Mouse (Mus musculus) ES-Bruce4 (cell line): Measurements from ENCODE around the gene Gm28269. TPM values are rescaled to one million over a fixed set of nuclear protein-coding genes. Genes with fewer than 3 reads are reported as not detected.

ENCODE experiments used
- H3K27ac ChIP-seq: 2 replicates; pipeline ENCODE4 v1.5.1; 2012; ENCODE audit warnings: low read length, inconsistent platforms; ENCODE audit not compliant: insufficient read depth
- H3K27me3 ChIP-seq: 2 replicates; pipeline ENCODE4 v1.6.1; 2012; ENCODE audit warnings: mild to moderate bottlenecking, low read length, inconsistent platforms; ENCODE audit not compliant: control insufficient read depth, poor library complexity, insufficient read depth, severe bottlenecking
- H3K36me3 ChIP-seq: 2 replicates; pipeline ENCODE4 v1.6.1; 2012; ENCODE audit warnings: inconsistent platforms, mild to moderate bottlenecking, low read length, moderate library complexity; ENCODE audit not compliant: control insufficient read depth, poor library complexity, insufficient read depth, severe bottlenecking
- H3K4me1 ChIP-seq: one replicate; pipeline ENCODE4 v1.8.1; 2011; ENCODE audit warnings: low read length; ENCODE audit not compliant: control insufficient read depth, insufficient read depth
- H3K4me3 ChIP-seq: 2 replicates; pipeline ENCODE4 v1.5.1; 2011; ENCODE audit warnings: low read depth, mild to moderate bottlenecking, low read length
- H3K9ac ChIP-seq: 2 replicates; pipeline ENCODE4 v1.6.1; 2012; ENCODE audit warnings: low read depth, mild to moderate bottlenecking, inconsistent platforms; ENCODE audit not compliant: poor library complexity, severe bottlenecking
- H3K9me3 ChIP-seq: replicated peaks from 2 replicates; pipeline ENCODE4 v1.6.1; 2012; ENCODE audit warnings: mild to moderate bottlenecking, low read length, inconsistent platforms; ENCODE audit not compliant: control insufficient read depth, poor library complexity, insufficient read depth, severe bottlenecking
- POLR2A ChIP-seq: IDR thresholded peaks from one replicate; pipeline ENCODE4 v1.8.1; 2011; ENCODE audit warnings: low read length; ENCODE audit not compliant: insufficient read depth
- polyA plus RNA-seq: library from polyadenylated mRNA; stranded (reverse); fragments of >200 nt; gene quantifications from 2 replicates; pipeline ENCODE4 v1.2.4, GENCODE M21; 2011; ENCODE audit warnings: low read depth; ENCODE audit not compliant: missing spikeins, insufficient read depth, insufficient read length

The Gm28269 gene
- polyA plus RNA-seq, 1 experiment: not detected

DNA sequence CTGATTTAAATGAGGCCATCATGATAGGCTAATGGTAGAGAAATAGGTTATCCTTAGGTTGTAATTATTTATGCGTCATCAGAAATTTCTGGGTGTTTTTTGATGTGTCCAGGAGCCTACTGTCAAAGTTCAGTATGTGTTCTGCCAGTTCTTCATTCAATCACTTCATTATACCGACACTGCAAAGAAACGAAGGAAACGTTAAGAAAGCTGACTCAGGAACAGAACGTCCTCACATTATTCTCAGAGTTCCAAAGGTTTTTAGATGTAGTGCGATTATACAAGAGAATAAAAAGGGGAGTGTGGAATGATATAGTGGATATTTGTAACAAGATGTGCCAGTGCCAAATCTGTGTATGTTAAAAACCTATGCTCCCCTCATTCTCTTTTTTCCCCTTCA, 49.7 kb downstream of the Gm28269 start:
- Histone ChIP-seq H3K9ac (no peak overlapping the region), H3K27ac (no peak overlapping the region), H3K9me3 (no peaks in the 10 kb centered on the region), H3K27me3 (no peaks in the 10 kb centered on the region), H3K36me3 (no peaks in the 10 kb centered on the region), H3K4me1 (no peaks in the 10 kb centered on the region), H3K4me3 (no peak overlapping the region)
- TF ChIP-seq POLR2A: no peak

Other genes starting within 250 kb of the Gm28269 start
- gene Slc6a14, start 30.2 kb downstream of the Gm28269 start, polyA plus RNA-seq: 1.5 TPM in 2 replicates